Mouse (Mus musculus): Measurements from ENCODE around the gene Tulp1. TPM values are rescaled to one million over a fixed set of nuclear protein-coding genes. Genes with fewer than 3 reads are reported as not detected.
A peak's percentile ranks its signal among the peaks of the same experiment; 100 is the strongest.

The Tulp1 gene
- polyA plus RNA-seq, 1 experiment from 2014 or later = 18.1 TPM

GRCm38 (mm10) chr17:28351353-28351890 is 13.6 kb downstream of the Tulp1 start:
- Histone ChIP-seq H3K4me2 (replicated peaks; ENCODE audit: low read depth, low read length) (peak overlapping the region; percentile 75), H3K27me3 (replicated peaks; ENCODE audit: insufficient read depth, low read length) (no peaks in the 10 kb centered on the region), H3K27ac (ENCODE audit: low read length) (peak overlapping the region; percentile 98), H3K9me3 (ENCODE audit: low read length) (no peaks in the 10 kb centered on the region), H3K4me1 (ENCODE audit: insufficient read depth, low read depth, low read length) (peaks cover 18% of the 10 kb centered on the region; the same call in 1 of the 2 replicates), H3K4me3 (ENCODE audit: low read depth, low read length) (peak overlapping the region; percentile 76), H3K9ac (replicated peaks; ENCODE audit: low read depth) (peak overlapping the region; percentile 68), H3K36me3 (ENCODE audit: insufficient read depth, low read length) (no peaks in the 10 kb centered on the region)
- TF ChIP-seq EP300 (IDR thresholded peaks at IDR 0.05) (no peak), CTCF (IDR thresholded peaks at IDR 0.05) (no peak)
- no peak for ATAC-seq
- 2% methylated on average over 26 of the region's 29 CpGs for WGBS
- DNase-seq (ENCODE audit: low spot score) = no peak

- TF ChIP-seq CTCF (IDR thresholded peaks at IDR 0.05) (peak; percentile 35), EP300 (IDR thresholded peaks at IDR 0.05) (peak; percentile 51; the same call in 1 of the 2 replicates)
- no peaks in the 10 kb centered on the region for H3K27me3 ChIP-seq (replicated peaks; ENCODE audit: insufficient read depth, low read length)
- peak within 1 kb of the TSS; percentile 97 for H3K9ac ChIP-seq (replicated peaks; ENCODE audit: low read depth)
- DNase-seq (ENCODE audit: low spot score) (peak; percentile 96), ATAC-seq (peak; percentile 88)
- no peaks in the 10 kb centered on the region for H3K9me3 ChIP-seq (ENCODE audit: low read length)
- peak within 1 kb of the TSS; percentile 98 for H3K27ac ChIP-seq (ENCODE audit: low read length)
- WGBS = under 1% methylated on average over 37 of the region's 73 CpGs
- H3K4me3 ChIP-seq (ENCODE audit: low read depth, low read length) = peak within 1 kb of the TSS; percentile 76
- H3K36me3 ChIP-seq (ENCODE audit: insufficient read depth, low read length) = no peaks in the 10 kb centered on the region
- H3K4me1 ChIP-seq (ENCODE audit: insufficient read depth, low read depth, low read length) = peaks cover 20% of the 10 kb centered on the region; the same call in 1 of the 2 replicates
- peak within 1 kb of the TSS; percentile 75 for H3K4me2 ChIP-seq (replicated peaks; ENCODE audit: low read depth, low read length)
These were observed 14.3 kb downstream of the Tulp1 start, which contains the start of gene Tead3 for GRCm38 (mm10) chr17:28350466-28351352. Gene Tead3, minus strand, starts transcription at chr17:28350817.

GRCm38 (mm10) chr17:28349901-28350465 is 15.0 kb downstream of the Tulp1 start:
- DNase-seq (ENCODE audit: low spot score) (no peak), ATAC-seq (peak; percentile 50)
- Histone ChIP-seq H3K36me3 (ENCODE audit: insufficient read depth, low read length) (no peaks in the 10 kb centered on the region), H3K27me3 (replicated peaks; ENCODE audit: insufficient read depth, low read length) (no peaks in the 10 kb centered on the region), H3K4me2 (replicated peaks; ENCODE audit: low read depth, low read length) (peak overlapping the region; percentile 75), H3K4me3 (ENCODE audit: low read depth, low read length) (peak overlapping the region; percentile 76), H3K4me1 (ENCODE audit: insufficient read depth, low read depth, low read length) (peaks cover 25% of the 10 kb centered on the region; the same call in 1 of the 2 replicates), H3K27ac (ENCODE audit: low read length) (peak overlapping the region; percentile 98), H3K9ac (replicated peaks; ENCODE audit: low read depth) (peak overlapping the region; percentile 97), H3K9me3 (ENCODE audit: low read length) (no peaks in the 10 kb centered on the region)
- TF ChIP-seq EP300 (IDR thresholded peaks at IDR 0.05) (no peak), CTCF (IDR thresholded peaks at IDR 0.05) (no peak)
- 4% methylated on average over 35 of the region's 54 CpGs for WGBS

- H3K9ac ChIP-seq (replicated peaks; ENCODE audit: low read depth) = peak overlapping the region; percentile 97
- DNase-seq (ENCODE audit: low spot score) = peak; percentile 57
These were observed 15.7 kb downstream of the Tulp1 start for GRCm38 (mm10) chr17:28349264-28349880.

GRCm38 (mm10) chr17:28348211-28348610 is 16.8 kb downstream of the Tulp1 start:
- Histone ChIP-seq H3K4me1 (ENCODE audit: insufficient read depth, low read depth, low read length) (peaks cover 39% of the 10 kb centered on the region; the same call in 1 of the 2 replicates), H3K9ac (replicated peaks; ENCODE audit: low read depth) (peak overlapping the region; percentile 97), H3K27ac (ENCODE audit: low read length) (peak overlapping the region; percentile 98; the same call in 1 of the 2 replicates), H3K4me2 (replicated peaks; ENCODE audit: low read depth, low read length) (peak overlapping the region; percentile 75), H3K9me3 (ENCODE audit: low read length) (no peaks in the 10 kb centered on the region), H3K4me3 (ENCODE audit: low read depth, low read length) (peak overlapping the region; percentile 76; the same call in 1 of the 2 replicates), H3K36me3 (ENCODE audit: insufficient read depth, low read length) (no peaks in the 10 kb centered on the region), H3K27me3 (replicated peaks; ENCODE audit: insufficient read depth, low read length) (no peaks in the 10 kb centered on the region)
- TF ChIP-seq EP300 (IDR thresholded peaks at IDR 0.05) (no peak), CTCF (IDR thresholded peaks at IDR 0.05) (no peak)
- 10% methylated on average over 6 of the region's 6 CpGs for WGBS
- DNase-seq (ENCODE audit: low spot score) (no peak), ATAC-seq (no peak)

More at GRCm38 (mm10) chr17:28349264-28349880, 15.7 kb downstream of the Tulp1 start:
- WGBS = 10% methylated on average over 12 of the region's 13 CpGs
- Histone ChIP-seq H3K4me3 (ENCODE audit: low read depth, low read length) (peak overlapping the region; percentile 76), H3K9me3 (ENCODE audit: low read length) (no peaks in the 10 kb centered on the region), H3K4me2 (replicated peaks; ENCODE audit: low read depth, low read length) (peak overlapping the region; percentile 75), H3K4me1 (ENCODE audit: insufficient read depth, low read depth, low read length) (peaks cover 31% of the 10 kb centered on the region; the same call in 1 of the 2 replicates), H3K27ac (ENCODE audit: low read length) (peak overlapping the region; percentile 98), H3K36me3 (ENCODE audit: insufficient read depth, low read length) (no peaks in the 10 kb centered on the region), H3K27me3 (replicated peaks; ENCODE audit: insufficient read depth, low read length) (no peaks in the 10 kb centered on the region)
- ATAC-seq = no peak
- no peak for TF ChIP-seq EP300 (IDR thresholded peaks at IDR 0.05)

Measured in lung, postnatal 0 days (tissue).